21 mouse cellular contexts compared by ENCODE assay signal in genomic region chr13:44986352-44986751, GRCm38 (mm10). TPM values are rescaled to one million over a fixed set of nuclear protein-coding genes. Genes with fewer than 3 reads are reported as not detected.
DNase-seq lines count a peak whose midpoint lies in the region; ATAC-seq and TF ChIP-seq lines count a peak whose summit lies in the region.
"Had no signal": no experiment of that assay in that cellular context is flagged by ENCODE, and none has a peak within 500 bp of the region (broad histone marks: within the 10 kb centered on the region; RNA-seq: fewer than 3 reads in every experiment).

No protein-coding gene starts in this region.

- TF ChIP-seq RAD21 in CH12.LX (IDR thresholded peaks at IDR 0.05; ENCODE audit: low read depth, low read length): no peak

- no peak for ATAC-seq in kidney, embryonic 15.5 days (replicated peaks; ENCODE audit: low FRiP score)
- ATAC-seq: activated CD4-positive, CD25-positive, alpha-beta regulatory T cell, adult 4 months; forebrain, embryonic 13.5 days; forebrain, embryonic 15.5 days; forebrain, postnatal 0 days; Patski had no signal

- in situ Hi-C loops in CH12.LX (cut with MboI; ENCODE audit: low pct_ligation_motif_present, low pct_unique_long_range_greater_than_20kb, low sequenced_read_pairs): no loop called here

- no peak for TF ChIP-seq POLR2A in kidney, adult 2 months (IDR thresholded peaks at IDR 0.05; ENCODE audit: low read depth, low read length)
- no peak for TF ChIP-seq POLR2A in CH12.LX (IDR thresholded peaks at IDR 0.05; ENCODE audit: low read depth, low read length)

- H3K9ac ChIP-seq in kidney, embryonic 15.5 days: no peak overlapping the region
- H3K9ac ChIP-seq in CH12.LX (ENCODE audit: insufficient read depth, low read depth): no peak overlapping the region
- H3K9ac ChIP-seq: embryonic facial prominence, embryonic 12.5 days; forebrain, embryonic 13.5 days; forebrain, embryonic 15.5 days; forebrain, postnatal 0 days had no signal

- peaks cover 2% of the 10 kb centered on the region; the same call in 1 of the 2 replicates for H3K4me1 ChIP-seq in kidney, adult 2 months (ENCODE audit: control insufficient read depth, insufficient read depth, low read length)
- peaks cover 9% of the 10 kb centered on the region for H3K4me1 ChIP-seq in kidney, embryonic 15.5 days
- peaks cover 6 to 54% of the 10 kb centered on the region in 2 experiments for H3K4me1 ChIP-seq in CH12.LX (ENCODE audit: control insufficient read depth in 1 of 2, insufficient read depth in 2 of 2)

- H3K4me3 ChIP-seq in kidney, adult 2 months (ENCODE audit: insufficient read depth, low read depth, low read length): no peak overlapping the region
- H3K4me3 ChIP-seq in kidney, embryonic 15.5 days (replicated peaks): no peak overlapping the region
- H3K4me3 ChIP-seq in CH12.LX (replicated peaks in 1 of 3; ENCODE audit: low read depth in 2 of 3, low read length in 2 of 3, poor library complexity in 1 of 3): no peak overlapping the region
- H3K4me3 ChIP-seq: embryonic facial prominence, embryonic 10.5 days; embryonic facial prominence, embryonic 12.5 days; forebrain, embryonic 13.5 days; forebrain, embryonic 15.5 days had no signal

- peak overlapping the region; percentile 55; the same call in 1 of the 2 replicates for H3K27ac ChIP-seq in kidney, adult 2 months (ENCODE audit: insufficient read depth, low read depth, low read length)
- no peak overlapping the region for H3K27ac ChIP-seq in kidney, embryonic 15.5 days
- H3K27ac ChIP-seq in CH12.LX (ENCODE audit: insufficient read depth, low read depth): no peak overlapping the region
- H3K27ac ChIP-seq: embryonic facial prominence, embryonic 10.5 days; embryonic facial prominence, embryonic 12.5 days; forebrain, embryonic 13.5 days; forebrain, embryonic 15.5 days had no signal

- no peaks in the 10 kb centered on the region; the same call in 1 of the 2 replicates for H3K36me3 ChIP-seq in kidney, adult 2 months (ENCODE audit: control insufficient read depth, insufficient read depth, low read length)
- H3K36me3 ChIP-seq in kidney, embryonic 15.5 days: peaks cover 37% of the 10 kb centered on the region
- peaks cover 16 to 62% of the 10 kb centered on the region in 2 experiments for H3K36me3 ChIP-seq in CH12.LX (replicated peaks in 1 of 2; ENCODE audit: control insufficient read depth in 1 of 2, insufficient read depth in 1 of 2, low read length in 1 of 2)
- H3K36me3 ChIP-seq: forebrain, embryonic 15.5 days had no signal

- TF ChIP-seq EP300 in CH12.LX (IDR thresholded peaks at IDR 0.05; ENCODE audit: low read length): no peak

- peaks cover 2% of the 10 kb centered on the region; the same call in 1 of the 2 replicates for H3K79me2 ChIP-seq in CH12.LX (replicated peaks; ENCODE audit: control insufficient read depth, extremely low read depth, insufficient read depth, poor library complexity, severe bottlenecking)

- TF ChIP-seq CTCF in kidney, adult 2 months (conservative IDR thresholded peaks at IDR 0.05; ENCODE audit: insufficient read depth, insufficient read length, low read depth, low read length): no peak
- TF ChIP-seq CTCF in CH12.LX (conservative IDR thresholded peaks at IDR 0.05 in 1 of 2, IDR thresholded peaks at IDR 0.05 in 1 of 2; ENCODE audit: low read depth in 2 of 2, low read length in 2 of 2): no peak

- WGBS in kidney, adult 2 months: 49% methylated on average over 2 of the region's 2 CpGs
- 71% methylated on average over 2 of the region's 2 CpGs for WGBS in kidney, embryonic 15.5 days

- H3K9me3 ChIP-seq in kidney, embryonic 15.5 days (replicated peaks): no peaks in the 10 kb centered on the region
- H3K9me3 ChIP-seq in CH12.LX (replicated peaks; ENCODE audit: low read length): no peaks in the 10 kb centered on the region
- H3K9me3 ChIP-seq: embryonic facial prominence, embryonic 10.5 days; embryonic facial prominence, embryonic 12.5 days; forebrain, embryonic 13.5 days; forebrain, embryonic 15.5 days had no signal

- dilution Hi-C loops in CH12.LX (cut with MboI; ENCODE audit: extremely low pct_ligation_motif_present, extremely low pct_unique_long_range_greater_than_20kb, low sequenced_read_pairs): no loop called here

- H3K27me3 ChIP-seq in kidney, adult 2 months (replicated peaks; ENCODE audit: control insufficient read depth, insufficient read depth, low read length): no peaks in the 10 kb centered on the region
- no peaks in the 10 kb centered on the region for H3K27me3 ChIP-seq in kidney, embryonic 15.5 days
- H3K27me3 ChIP-seq in CH12.LX (replicated peaks): no peaks in the 10 kb centered on the region
- H3K27me3 ChIP-seq: embryonic facial prominence, embryonic 12.5 days; forebrain, embryonic 13.5 days; forebrain, embryonic 15.5 days; Patski had no signal

- H3K4me2 ChIP-seq in kidney, embryonic 15.5 days: no peak overlapping the region
- no peak overlapping the region for H3K4me2 ChIP-seq in CH12.LX (ENCODE audit: insufficient read depth, low read depth, poor library complexity, severe bottlenecking)
- H3K4me2 ChIP-seq: embryonic facial prominence, embryonic 12.5 days; forebrain, embryonic 13.5 days; forebrain, embryonic 15.5 days had no signal

- DNase-seq in kidney, adult 2 months: no peak
- DNase-seq in thymus, postnatal 0 days (ENCODE audit: low spot score): peak; percentile 34
- no peak for DNase-seq in thymus, postnatal 4 days
- DNase-seq in CH12.LX (ENCODE audit: extremely low read depth): no peak
- DNase-seq: adrenal gland, adult 8-10 months; adrenal gland, postnatal 14 days; adrenal gland, postnatal 36 days; B cell, adult 2 months; cerebellum, adult 11-12 months; cerebellum, adult 2 months; cerebellum, adult 9-10 months; cerebellum, postnatal 10 days; cerebellum, postnatal 25 days; forebrain, postnatal 0 days had no signal

TF ChIP-seq in CH12.LX, 34 proteins besides CTCF, POLR2A, EP300 and RAD21:
- no peak for TF ChIP-seq SMC3 (IDR thresholded peaks at IDR 0.05; ENCODE audit: low read depth, low read length)
- TF ChIP-seq MAX (IDR thresholded peaks at IDR 0.05; ENCODE audit: low read length): peak; percentile 66
- TF ChIP-seq MYC (IDR thresholded peaks at IDR 0.05; ENCODE audit: low read depth, low read length): peak; percentile 52; the same call in 1 of the 2 replicates
- 0 out of 2 replicates have a peak, but pooled peaks have one; percentile 25 for TF ChIP-seq MXI1 (IDR thresholded peaks at IDR 0.05; ENCODE audit: low read depth, low read length)
- no peak for TF ChIP-seq GABPA (IDR thresholded peaks at IDR 0.05; ENCODE audit: insufficient replicate concordance, low read depth, low read length)
TF ChIP-seq in CH12.LX: peak in this region for 3.

RNA-seq across cellular contexts. Expression of gene Dtnbp1, which starts 15.6 kb away (rescaled TPM):
- polyA plus RNA-seq in kidney, adult 2 months (2012; rRNA removed): 142 and 149 TPM in 2 replicates
- 75.1 and 84.1 TPM in 2 replicates for polyA plus RNA-seq in kidney, embryonic 15.5 days (2015; fragmentation: Nextera tagmentation; extraction: Ambion mirVana)
- polyA plus RNA-seq in thymus, postnatal 0 days (2015; fragmentation: Nextera tagmentation; extraction: Ambion mirVana): 79.4 and 88.5 TPM in 2 replicates
- total RNA-seq in CH12.LX (2012; rRNA removed): 32.0 and 32.4 TPM in 2 replicates
- 35.9 and 37.0 TPM in 2 replicates for total RNA-seq in CH12.LX (2014; rRNA removed)
- 69.2 and 85.0 TPM in 2 replicates for polyA plus RNA-seq in CH12.LX (2012; ENCODE audit: insufficient read length, low read depth)
